Mouse (Mus musculus): ENCODE measurements at regions not wholly inside any gene's neighbourhood (a gene's known extent, or its start where the extent isn't known, plus 50 kb on each side); places are given as distances from the start of the nearest gene placed in this dataset.

GRCm38 (mm10) chr13:114237391-114237790 lies 150.7 kb downstream of the Ndufs4 start:
- no peak for TF ChIP-seq CTCF (IDR thresholded peaks at IDR 0.05; ENCODE audit: borderline replicate concordance, extremely low read depth, insufficient read depth, insufficient read length)
- no peak for TF ChIP-seq POLR2A (IDR thresholded peaks at IDR 0.05; ENCODE audit: borderline replicate concordance, extremely low read depth, insufficient read depth, insufficient read length, poor library complexity, severe bottlenecking)

DNA sequence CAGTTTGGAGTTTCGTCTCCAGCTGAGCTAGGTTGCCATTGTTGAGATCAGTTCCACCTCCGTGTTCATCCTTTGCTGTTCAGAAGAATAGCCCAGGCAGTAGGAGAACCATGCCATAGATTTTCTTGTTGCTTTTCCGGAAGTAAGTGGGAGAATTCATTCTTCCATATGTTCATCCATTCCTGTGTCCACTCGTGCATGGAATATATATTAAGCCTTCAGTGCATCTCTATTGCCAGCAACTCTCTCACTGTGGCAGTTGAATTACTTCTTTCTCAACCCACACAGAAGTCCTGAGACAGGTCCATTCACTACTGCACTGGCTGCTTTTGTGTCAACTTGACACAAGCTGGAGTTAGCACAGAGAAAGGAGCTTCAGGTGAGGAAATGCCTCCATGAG lies 152.2 kb downstream of the Ndufs4 start:
- DNase-seq (ENCODE audit: low read depth), result no peak
- TF ChIP-seq CTCF (IDR thresholded peaks at IDR 0.05; ENCODE audit: borderline replicate concordance, extremely low read depth, insufficient read depth, insufficient read length) (no peak), POLR2A (IDR thresholded peaks at IDR 0.05; ENCODE audit: borderline replicate concordance, extremely low read depth, insufficient read depth, insufficient read length, poor library complexity, severe bottlenecking) (no peak)

More at GRCm38 (mm10) chr13:114237391-114237790, 150.7 kb downstream of the Ndufs4 start:
- DNase-seq (ENCODE audit: low read depth), result no peak

DNA sequence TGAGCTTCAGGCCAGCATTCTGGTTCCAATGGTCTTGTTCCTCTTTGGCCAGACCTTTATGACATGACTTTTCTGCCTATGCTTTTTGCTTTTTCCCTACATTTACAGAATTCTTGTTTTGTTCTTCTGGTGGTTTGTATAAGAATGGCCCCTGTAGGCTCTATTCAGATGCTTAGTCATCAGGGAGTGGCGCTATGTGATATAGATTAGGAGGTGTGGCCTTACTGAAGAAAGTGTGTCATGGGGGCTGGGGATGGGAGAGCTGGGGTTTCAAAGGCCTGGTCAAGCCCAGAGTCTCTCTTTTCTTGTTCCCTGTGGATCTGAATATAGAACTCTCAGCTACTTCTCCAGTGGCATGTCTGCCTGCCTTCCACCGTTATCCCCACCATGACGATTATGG lies 155.9 kb downstream of the Ndufs4 start:
- TF ChIP-seq POLR2A (IDR thresholded peaks at IDR 0.05; ENCODE audit: borderline replicate concordance, extremely low read depth, insufficient read depth, insufficient read length, poor library complexity, severe bottlenecking) (no peak), CTCF (IDR thresholded peaks at IDR 0.05; ENCODE audit: borderline replicate concordance, extremely low read depth, insufficient read depth, insufficient read length) (no peak)

DNA sequence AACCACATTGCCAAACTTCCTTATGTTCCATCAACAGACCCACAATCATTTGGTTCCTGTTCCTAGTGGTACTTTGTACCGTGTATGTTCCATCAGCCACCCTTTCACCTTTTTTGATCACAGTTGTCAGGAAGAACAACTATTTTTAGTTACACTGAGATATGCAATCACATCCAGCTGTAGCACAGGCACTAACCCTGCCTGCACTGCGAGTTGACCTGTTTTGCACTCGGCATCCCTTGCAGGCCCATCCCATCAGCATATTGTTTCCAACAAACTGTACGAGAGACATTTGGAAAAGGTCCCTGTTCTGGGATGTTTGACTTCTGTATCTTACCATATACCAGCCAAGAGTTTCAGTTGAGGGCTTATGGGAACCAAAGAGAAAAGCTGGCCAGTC lies 157.5 kb downstream of the Ndufs4 start:
- TF ChIP-seq POLR2A (IDR thresholded peaks at IDR 0.05; ENCODE audit: borderline replicate concordance, extremely low read depth, insufficient read depth, insufficient read length, poor library complexity, severe bottlenecking) (no peak), CTCF (IDR thresholded peaks at IDR 0.05; ENCODE audit: borderline replicate concordance, extremely low read depth, insufficient read depth, insufficient read length) (no peak)
- DNase-seq (ENCODE audit: low read depth), result no peak

More for the DNA sequence above, 155.9 kb downstream of the Ndufs4 start:
- no peak for DNase-seq (ENCODE audit: low read depth)

DNA sequence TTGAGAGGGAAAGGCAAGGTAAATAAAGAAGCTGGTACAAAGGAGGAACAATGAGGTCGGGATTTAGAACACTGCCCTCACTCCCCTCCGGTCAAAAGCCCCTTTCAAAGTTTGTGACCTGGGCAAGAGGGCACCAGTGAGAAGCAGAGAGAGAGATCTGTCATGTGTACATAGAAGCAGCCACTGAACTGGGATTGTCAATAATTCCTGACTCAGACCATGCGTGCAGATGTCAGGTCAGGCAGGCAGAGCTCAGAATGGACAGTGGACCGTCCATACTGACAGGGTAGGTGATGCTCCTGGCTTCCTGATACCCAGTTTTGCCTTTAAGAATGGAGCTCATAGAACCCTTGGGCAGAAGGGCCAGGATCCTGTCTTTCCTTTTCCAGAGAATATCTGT lies 161.0 kb downstream of the Ndufs4 start:
- TF ChIP-seq CTCF (IDR thresholded peaks at IDR 0.05; ENCODE audit: borderline replicate concordance, extremely low read depth, insufficient read depth, insufficient read length) (no peak), POLR2A (IDR thresholded peaks at IDR 0.05; ENCODE audit: borderline replicate concordance, extremely low read depth, insufficient read depth, insufficient read length, poor library complexity, severe bottlenecking) (no peak)
- no peak for DNase-seq (ENCODE audit: low read depth)

DNA sequence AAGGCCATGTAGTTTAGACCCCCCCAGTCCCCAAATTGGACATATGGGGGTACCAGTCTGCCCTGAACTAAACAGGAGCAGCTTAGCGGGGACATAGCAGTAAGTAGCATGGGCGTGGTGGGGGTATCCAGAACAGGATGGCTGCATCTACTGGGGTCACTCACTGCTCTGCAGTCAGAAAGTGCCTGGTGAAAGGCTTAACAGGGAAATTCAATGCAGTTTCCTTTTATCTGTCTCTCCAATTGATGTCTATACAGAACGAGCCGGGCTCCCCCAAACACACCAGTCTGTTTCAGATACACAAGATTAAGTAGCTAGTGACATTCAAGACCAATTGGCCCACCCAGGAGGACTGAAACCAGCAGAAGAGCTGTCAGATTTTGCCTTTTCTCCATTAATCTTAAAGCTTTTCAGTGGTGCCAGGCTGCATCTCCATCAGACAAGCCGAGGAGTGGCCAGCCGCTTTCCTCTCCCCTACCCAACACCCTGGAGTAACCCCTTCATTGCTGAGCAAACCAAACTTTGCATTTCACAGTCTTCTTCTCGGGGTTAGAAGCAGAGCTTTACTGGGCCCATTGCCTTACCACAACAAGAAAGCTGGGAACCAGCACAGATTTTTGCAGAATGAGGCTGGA lies 161.7 kb downstream of the Ndufs4 start:
- no peak for DNase-seq (ENCODE audit: low read depth)
- TF ChIP-seq CTCF (IDR thresholded peaks at IDR 0.05; ENCODE audit: borderline replicate concordance, extremely low read depth, insufficient read depth, insufficient read length), result no peak
- no peak for TF ChIP-seq POLR2A (IDR thresholded peaks at IDR 0.05; ENCODE audit: borderline replicate concordance, extremely low read depth, insufficient read depth, insufficient read length, poor library complexity, severe bottlenecking)

DNA sequence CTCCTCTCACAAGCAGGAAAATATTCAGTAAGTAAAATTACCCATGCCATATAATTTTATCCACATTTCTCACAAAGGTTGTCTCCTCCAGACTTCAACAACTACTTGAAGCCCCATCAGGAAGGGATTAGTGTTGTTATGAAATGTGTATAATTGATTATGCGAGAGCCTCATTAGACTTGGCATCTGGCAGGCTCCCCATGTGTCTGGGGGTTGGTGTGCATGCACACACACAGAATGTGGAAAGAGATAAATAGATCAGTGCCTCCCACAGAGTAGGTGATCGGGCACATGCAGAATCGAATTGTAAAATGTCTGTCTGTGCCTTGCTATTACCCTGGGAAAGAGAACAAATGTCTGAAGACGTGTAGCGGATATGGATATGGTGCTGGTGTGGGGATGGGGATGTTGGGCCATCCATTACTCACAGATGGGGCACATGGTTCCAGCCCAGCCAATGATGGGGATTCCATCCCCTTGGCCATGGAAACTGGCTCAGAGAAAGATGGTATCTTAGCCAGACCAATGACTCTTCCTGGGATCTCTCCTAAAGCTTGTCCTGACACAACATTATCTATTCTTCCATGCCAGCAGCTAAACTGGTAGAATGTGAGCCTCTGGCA lies 168.1 kb downstream of the Ndufs4 start:
- no peak for TF ChIP-seq POLR2A (IDR thresholded peaks at IDR 0.05; ENCODE audit: borderline replicate concordance, extremely low read depth, insufficient read depth, insufficient read length, poor library complexity, severe bottlenecking)
- no peak for TF ChIP-seq CTCF (IDR thresholded peaks at IDR 0.05; ENCODE audit: borderline replicate concordance, extremely low read depth, insufficient read depth, insufficient read length)
- DNase-seq (ENCODE audit: low read depth), result peak; percentile 76

- DNase-seq (ENCODE audit: low read depth), result no peak
- TF ChIP-seq POLR2A (IDR thresholded peaks at IDR 0.05; ENCODE audit: borderline replicate concordance, extremely low read depth, insufficient read depth, insufficient read length, poor library complexity, severe bottlenecking), result no peak
- TF ChIP-seq CTCF (IDR thresholded peaks at IDR 0.05; ENCODE audit: borderline replicate concordance, extremely low read depth, insufficient read depth, insufficient read length), result no peak
Measured at GRCm38 (mm10) chr13:114215044-114215443, 173.0 kb downstream of the Ndufs4 start.

All from brain, embryonic 14.5 days (tissue).